Mouse (Mus musculus) G1E (cell line): ENCODE results near the gene Sh3bgrl2. TPM values are rescaled to one million over a fixed set of nuclear protein-coding genes. Genes with fewer than 3 reads are reported as not detected.

Experiments used
- ATAC-seq: 2 replicates; pipeline ENCODE4 v1.8.0; 2016; ENCODE audit warnings: mild to moderate bottlenecking; ENCODE audit not compliant: insufficient number of reproducible peaks, poor library complexity, low FRiP score, severe bottlenecking; ENCODE audit errors: extremely low read depth
- DNase-seq: peaks from one replicate; pipeline ENCODE4 v3.0.0; 2012; ENCODE audit warnings: low spot score
- H3K27me3 ChIP-seq: 2 replicates; pipeline ENCODE4 v1.6.1; 2012; ENCODE audit warnings: mild to moderate bottlenecking, low read length, inconsistent platforms; ENCODE audit not compliant: insufficient read depth
- H3K36me3 ChIP-seq: replicated peaks from 2 replicates; pipeline ENCODE3; 2012; ENCODE audit warnings: mild to moderate bottlenecking, inconsistent platforms
- H3K4me1 ChIP-seq: 2 replicates; pipeline ENCODE4 v1.6.1; 2012; ENCODE audit warnings: low read depth, low read length, inconsistent platforms, mixed read lengths; ENCODE audit not compliant: insufficient read depth
- H3K4me3 ChIP-seq: 2 replicates; pipeline ENCODE4 v1.5.1; 2012; ENCODE audit warnings: low read depth, mild to moderate bottlenecking, inconsistent platforms, low read length, moderate library complexity, mixed read lengths
- H3K9me3 ChIP-seq: replicated peaks from 2 replicates; pipeline ENCODE4 v1.6.1; 2012; ENCODE audit warnings: inconsistent platforms
- CTCF ChIP-seq: IDR thresholded peaks from 2 replicates; pipeline ENCODE4 v1.5.1; 2012; ENCODE audit warnings: low read depth, low read length, inconsistent platforms, mixed read lengths
- GATA1 ChIP-seq: IDR thresholded peaks from 2 replicates; pipeline ENCODE4 v1.6.1; 2012; ENCODE audit warnings: borderline replicate concordance, low read length, inconsistent platforms, mixed read lengths
- GATA2 ChIP-seq: IDR thresholded peaks from 2 replicates; pipeline ENCODE4 v1.6.1; 2012; ENCODE audit warnings: low read depth, low read length, inconsistent platforms, borderline replicate concordance
- POLR2AphosphoS5 ChIP-seq: IDR thresholded peaks from 2 replicates; pipeline ENCODE4 v1.6.1; 2012; ENCODE audit warnings: low read depth, low read length, inconsistent platforms; ENCODE audit not compliant: insufficient replicate concordance
- TAL1 ChIP-seq: conservative IDR thresholded peaks from 2 replicates; pipeline ENCODE4 v1.6.1; 2012; ENCODE audit warnings: low read depth, low read length, inconsistent platforms, mixed read lengths
- polyA plus RNA-seq: library from polyadenylated mRNA; stranded (reverse); fragments of >175 nt; gene quantifications from 2 replicates; pipeline ENCODE4 v1.2.3, GENCODE M21; 2012
- total RNA-seq, 2 experiments: library from RNA; stranded (forward) in 1 of 2; stranded (reverse) in 1 of 2; fragments of 200-1000 nt in 1 of 2; fragments of >200 nt in 1 of 2; fragmentation: Nextera tagmentation in 1 of 2; gene quantifications; 2 replicates each; pipeline ENCODE4 v1.2.3; 2014 to 2017

Gene Sh3bgrl2
- total and polyA plus RNA-seq, 3 experiments = 0.11 TPM; not detected in 2

GRCm38 (mm10) chr9:83537510-83537909, 10.6 kb upstream of the Sh3bgrl2 start:
- Histone ChIP-seq H3K4me3 (no peak overlapping the region), H3K4me1 (no peaks in the 10 kb centered on the region), H3K9me3 (no peaks in the 10 kb centered on the region), H3K36me3 (no peaks in the 10 kb centered on the region), H3K27me3 (no peaks in the 10 kb centered on the region)
- no peak for TF ChIP-seq POLR2AphosphoS5
- no peak for TF ChIP-seq GATA1
- no peak for TF ChIP-seq GATA2
- no peak for TF ChIP-seq TAL1
- no peak for TF ChIP-seq CTCF
- no peak for DNase-seq
- ATAC-seq = no peak

- DNase-seq (no peak), ATAC-seq (no peak)
- H3K4me3 ChIP-seq = no peak overlapping the region
Observed at GRCm38 (mm10) chr9:83537921-83538536, 10.1 kb upstream of the Sh3bgrl2 start.

GRCm38 (mm10) chr9:83539809-83540491, 8.2 kb upstream of the Sh3bgrl2 start:
- Histone ChIP-seq H3K9me3 (no peaks in the 10 kb centered on the region), H3K27me3 (no peaks in the 10 kb centered on the region), H3K4me1 (no peaks in the 10 kb centered on the region), H3K4me3 (no peak overlapping the region), H3K36me3 (no peaks in the 10 kb centered on the region)
- DNase-seq = no peak
- no peak for ATAC-seq
- TF ChIP-seq GATA2 (no peak), GATA1 (no peak), POLR2AphosphoS5 (no peak), CTCF (no peak), TAL1 (no peak)

More at GRCm38 (mm10) chr9:83537921-83538536, 10.1 kb upstream of the Sh3bgrl2 start:
- Histone ChIP-seq H3K9me3 (no peaks in the 10 kb centered on the region), H3K27me3 (no peaks in the 10 kb centered on the region), H3K4me1 (no peaks in the 10 kb centered on the region), H3K36me3 (no peaks in the 10 kb centered on the region)
- TF ChIP-seq CTCF (no peak), GATA1 (no peak), TAL1 (no peak), GATA2 (no peak), POLR2AphosphoS5 (no peak)

DNA sequence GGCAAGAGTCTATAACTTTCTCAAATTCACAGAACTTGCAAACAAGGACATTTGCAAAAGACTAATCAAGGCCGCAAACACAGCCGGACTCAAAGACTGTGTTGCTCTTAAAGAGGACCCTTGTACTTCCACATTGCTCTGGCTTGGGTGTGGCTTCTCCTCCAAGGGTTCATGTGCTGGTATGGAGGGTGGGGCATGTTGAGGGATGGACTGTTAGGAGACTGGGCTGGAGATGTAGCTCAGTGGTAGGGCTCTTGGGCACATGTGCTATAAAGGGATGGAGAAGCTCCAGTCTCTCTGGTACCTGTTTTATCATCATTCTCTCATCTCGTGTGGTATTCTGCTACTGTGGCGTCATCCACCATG, 7.7 kb upstream of the Sh3bgrl2 start:
- Histone ChIP-seq H3K9me3 (no peaks in the 10 kb centered on the region), H3K36me3 (no peaks in the 10 kb centered on the region), H3K4me3 (no peak overlapping the region), H3K4me1 (no peaks in the 10 kb centered on the region), H3K27me3 (no peaks in the 10 kb centered on the region)
- TF ChIP-seq GATA1 (no peak), TAL1 (no peak), POLR2AphosphoS5 (no peak), CTCF (no peak), GATA2 (no peak)
- ATAC-seq = no peak
- no peak for DNase-seq

DNA sequence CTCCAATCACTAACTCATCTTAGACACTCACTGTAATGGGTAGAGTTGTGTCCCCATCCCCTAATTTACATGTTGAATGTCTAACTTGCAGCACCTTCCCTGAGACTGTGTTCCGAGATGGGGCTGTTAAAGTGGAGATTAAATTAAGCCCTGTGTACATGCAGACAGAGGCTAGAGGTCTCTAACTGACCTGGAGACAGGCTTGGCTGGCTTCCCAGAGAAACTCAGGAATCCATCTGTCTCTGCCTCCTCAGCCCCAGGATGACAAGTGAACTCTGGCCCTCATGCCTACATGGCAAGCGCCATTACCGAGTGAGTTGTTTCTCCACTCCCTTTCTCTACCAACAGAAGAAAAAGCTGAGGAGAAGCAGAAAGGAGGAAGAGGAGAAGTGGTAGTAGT, 7.2 kb upstream of the Sh3bgrl2 start:
- DNase-seq (no peak), ATAC-seq (no peak)
- Histone ChIP-seq H3K36me3 (no peaks in the 10 kb centered on the region), H3K27me3 (no peaks in the 10 kb centered on the region), H3K4me3 (no peak overlapping the region), H3K4me1 (no peaks in the 10 kb centered on the region), H3K9me3 (no peaks in the 10 kb centered on the region)
- no peak for TF ChIP-seq GATA2

DNA sequence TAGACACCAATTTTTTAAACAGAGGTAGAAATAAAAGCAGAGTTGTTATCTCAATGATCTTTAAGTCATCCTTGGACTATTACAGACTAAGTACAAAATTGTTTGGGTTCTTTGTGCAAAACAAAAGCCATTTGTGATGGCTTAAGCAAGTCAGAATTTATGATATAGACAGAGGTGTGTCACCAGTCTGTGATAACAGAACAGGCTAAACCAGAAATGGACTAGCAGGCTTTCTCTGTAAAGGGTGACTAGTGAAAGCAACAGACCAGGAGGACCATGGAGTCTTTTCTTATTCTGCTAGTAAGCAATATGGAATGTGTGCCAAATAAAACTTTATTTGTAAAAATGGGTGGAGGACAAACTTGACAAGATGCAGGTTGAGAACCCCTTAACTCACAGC, 2.9 kb upstream of the Sh3bgrl2 start:
- Histone ChIP-seq H3K36me3 (no peaks in the 10 kb centered on the region), H3K27me3 (peaks cover 10% of the 10 kb centered on the region; the same call in 1 of the 2 replicates), H3K4me1 (no peaks in the 10 kb centered on the region), H3K4me3 (no peak overlapping the region), H3K9me3 (peaks cover 4% of the 10 kb centered on the region; the same call in 1 of the 2 replicates)
- TF ChIP-seq GATA2 (no peak), CTCF (no peak), TAL1 (no peak), POLR2AphosphoS5 (no peak), GATA1 (no peak)
- ATAC-seq = no peak
- DNase-seq = no peak
